Mouse (Mus musculus) urinary bladder, postnatal 25 days (tissue): ENCODE measurements around the gene Hist1h2bm.
"Not testable (repeated sequence)": the region's sequence is repeated elsewhere in the genome, so short reads cannot be mapped to it uniquely, and the experiment has no call there.

Experiments
- DNase-seq: peaks from one replicate; pipeline ENCODE4 v3.0.0; 2022; ENCODE audit warnings: low spot score

Hist1h2bm gene

DNA sequence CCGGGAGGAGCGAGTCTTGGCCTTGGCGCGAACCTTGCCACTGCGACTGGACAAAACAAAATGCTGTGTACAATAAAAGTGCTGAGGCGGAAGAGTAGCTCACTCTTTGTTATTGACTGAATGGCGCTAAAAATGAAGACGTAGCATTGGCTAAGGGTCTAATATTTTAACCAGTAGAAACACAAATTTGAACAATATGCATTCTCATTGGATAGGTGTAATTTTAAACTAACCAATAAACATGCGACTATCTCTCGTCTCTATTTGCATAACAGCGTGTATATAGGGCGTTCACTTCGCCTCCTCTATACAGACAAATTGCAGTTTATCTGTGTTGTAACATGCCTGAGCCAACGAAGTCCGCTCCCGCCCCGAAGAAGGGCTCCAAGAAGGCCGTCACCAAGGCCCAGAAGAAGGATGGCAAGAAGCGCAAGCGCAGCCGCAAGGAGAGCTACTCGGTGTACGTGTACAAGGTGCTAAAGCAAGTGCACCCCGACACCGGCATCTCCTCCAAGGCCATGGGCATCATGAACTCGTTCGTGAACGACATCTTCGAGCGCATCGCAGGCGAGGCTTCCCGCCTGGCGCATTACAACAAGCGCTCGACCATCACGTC is at the start of gene Hist1h2bm:
Gene Hist1h2bm, plus strand, starts transcription at position 288 of the 616 bp plus-strand sequence.
- not testable (repeated sequence) for DNase-seq

DNA sequence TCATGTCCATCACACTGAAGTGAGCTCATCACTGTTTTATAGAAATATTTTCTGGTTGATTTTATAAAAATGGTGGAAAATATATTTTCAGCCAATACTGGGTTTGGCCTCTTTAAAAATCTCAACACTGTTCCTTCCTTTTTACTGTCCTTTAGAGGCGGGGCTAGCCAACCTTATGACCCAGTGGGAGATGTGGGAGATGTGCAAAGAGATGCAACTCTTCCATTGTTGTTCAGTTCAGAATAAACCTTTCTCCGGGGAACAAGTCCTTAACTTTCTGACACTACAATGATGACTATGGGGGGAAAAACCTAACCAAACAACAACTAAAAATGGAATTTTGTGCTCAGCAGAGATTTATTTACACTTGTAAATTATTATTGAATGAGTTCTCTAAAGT is 44.5 kb upstream of the Hist1h2bm start, which contains the start of gene Olfr1360:
Gene Olfr1360, minus strand, starts transcription at position 101 of the 400 bp plus-strand sequence.
- no peak for DNase-seq

DNA sequence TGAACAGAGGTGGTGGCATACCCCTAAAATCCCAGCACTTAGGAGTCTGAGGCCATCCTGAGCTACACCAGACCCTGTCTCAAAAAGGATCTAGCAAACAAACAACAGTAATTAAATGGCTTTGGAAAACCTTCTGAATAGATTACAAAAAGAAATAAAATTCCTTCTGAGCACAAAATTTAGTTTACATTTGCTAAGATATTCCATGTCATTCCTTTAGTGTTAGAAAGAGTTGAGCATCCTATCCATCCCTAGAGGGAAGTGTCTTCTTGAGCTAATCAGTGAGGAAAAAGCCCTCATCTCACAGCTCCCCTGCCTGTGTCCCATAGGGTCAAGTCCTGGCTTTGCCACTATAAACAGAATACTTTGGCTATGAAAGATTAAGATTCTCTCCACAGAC is 24.0 kb upstream of the Hist1h2bm start, which contains the start of gene Olfr1359:
Gene Olfr1359, plus strand, starts transcription at position 301 of the 400 bp plus-strand sequence.
- DNase-seq: no peak

DNA sequence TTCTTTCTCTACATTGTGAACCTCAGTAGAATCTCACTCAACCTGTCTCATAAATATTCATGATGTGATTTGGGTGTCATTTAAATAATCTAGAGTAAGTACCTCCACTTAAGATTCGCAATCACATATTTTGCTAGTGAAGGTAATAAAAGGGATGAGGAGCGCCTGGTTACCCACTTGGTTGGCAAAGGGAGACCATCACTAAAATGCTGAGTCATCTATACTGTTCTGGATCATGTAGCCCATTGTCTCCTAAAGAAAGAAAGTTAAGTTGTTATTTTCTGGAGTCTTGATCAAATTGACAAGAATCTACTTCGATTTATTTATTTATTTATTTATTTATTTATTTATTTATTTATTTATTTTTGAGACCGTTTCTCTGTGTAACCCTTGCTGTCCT is 15.2 kb upstream of the Hist1h2bm start:
- no peak for DNase-seq

DNA sequence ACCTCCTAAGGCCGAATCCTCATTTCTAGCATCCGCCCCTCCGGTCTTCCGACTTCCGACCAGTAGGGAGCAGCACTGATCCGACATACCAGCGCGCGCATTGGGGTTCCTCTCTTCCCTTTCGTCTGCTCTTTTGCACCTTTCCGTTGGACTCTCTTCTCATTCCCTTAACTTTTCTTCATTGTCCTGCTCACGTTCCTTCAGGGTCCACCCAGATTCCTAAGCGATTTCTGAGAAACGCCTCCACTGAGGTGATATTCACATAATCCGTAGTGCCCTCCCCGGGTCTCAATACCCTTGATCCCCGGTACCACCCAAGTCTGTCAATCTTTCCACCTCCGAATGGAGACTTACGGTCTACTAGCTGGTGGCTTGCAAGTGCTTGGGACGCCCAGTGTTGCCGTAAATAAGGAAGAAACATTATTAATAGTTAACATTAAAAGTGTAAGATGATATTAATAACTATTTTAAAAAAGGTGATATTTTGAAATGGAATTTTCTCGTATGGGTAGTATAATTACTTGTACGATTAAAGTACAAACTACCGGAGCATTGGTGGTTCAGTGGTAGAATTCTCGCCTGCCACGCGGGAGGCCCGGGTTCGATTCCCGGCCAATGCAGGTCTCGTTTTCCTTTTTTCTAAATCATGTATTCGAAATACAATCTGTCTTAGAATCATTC is 11.7 kb upstream of the Hist1h2bm start:
- DNase-seq: peak; percentile 85

- peak; percentile 75 for DNase-seq
These were observed 10.9 kb upstream of the Hist1h2bm start for GRCm38 (mm10) chr13:21710821-21711525.

DNA sequence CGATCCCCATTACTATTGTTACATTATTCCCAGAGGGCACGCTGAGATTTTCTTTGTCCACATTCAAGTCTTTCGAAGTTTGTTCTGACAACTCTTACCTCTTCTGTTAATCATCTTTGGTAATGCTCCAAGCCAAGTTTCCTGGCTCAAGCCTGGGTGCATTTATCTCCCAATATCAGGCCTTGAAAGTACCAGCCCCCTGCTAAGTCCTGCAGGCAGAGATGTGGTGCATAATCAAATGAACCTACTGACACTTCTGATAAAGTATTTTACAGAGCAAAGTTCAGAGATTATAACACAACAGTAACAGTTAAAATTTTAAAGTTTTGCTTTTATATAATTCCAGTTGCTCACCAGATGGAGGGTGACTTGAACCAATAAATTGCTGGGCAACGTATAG is 10.1 kb upstream of the Hist1h2bm start:
- no peak for DNase-seq

DNA sequence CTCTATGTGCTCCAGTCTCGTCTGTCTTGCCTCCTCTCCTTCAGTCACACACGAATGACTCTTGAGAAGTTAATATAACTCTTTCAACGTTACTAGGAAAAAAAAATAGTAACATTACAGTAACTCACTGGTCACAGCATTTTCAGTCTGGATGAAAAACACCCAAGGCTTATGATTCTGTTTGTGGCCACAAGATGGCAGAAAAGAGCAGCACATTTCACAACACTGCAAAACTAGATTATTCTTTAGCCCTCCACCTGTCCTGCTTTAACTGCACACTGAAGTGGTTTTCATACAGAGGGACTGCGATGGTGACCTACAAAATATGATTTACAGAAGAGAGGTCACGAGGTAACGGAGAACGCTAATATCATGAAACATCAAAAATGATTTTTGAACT is 7.1 kb upstream of the Hist1h2bm start:
- DNase-seq: peak; percentile 46

DNA sequence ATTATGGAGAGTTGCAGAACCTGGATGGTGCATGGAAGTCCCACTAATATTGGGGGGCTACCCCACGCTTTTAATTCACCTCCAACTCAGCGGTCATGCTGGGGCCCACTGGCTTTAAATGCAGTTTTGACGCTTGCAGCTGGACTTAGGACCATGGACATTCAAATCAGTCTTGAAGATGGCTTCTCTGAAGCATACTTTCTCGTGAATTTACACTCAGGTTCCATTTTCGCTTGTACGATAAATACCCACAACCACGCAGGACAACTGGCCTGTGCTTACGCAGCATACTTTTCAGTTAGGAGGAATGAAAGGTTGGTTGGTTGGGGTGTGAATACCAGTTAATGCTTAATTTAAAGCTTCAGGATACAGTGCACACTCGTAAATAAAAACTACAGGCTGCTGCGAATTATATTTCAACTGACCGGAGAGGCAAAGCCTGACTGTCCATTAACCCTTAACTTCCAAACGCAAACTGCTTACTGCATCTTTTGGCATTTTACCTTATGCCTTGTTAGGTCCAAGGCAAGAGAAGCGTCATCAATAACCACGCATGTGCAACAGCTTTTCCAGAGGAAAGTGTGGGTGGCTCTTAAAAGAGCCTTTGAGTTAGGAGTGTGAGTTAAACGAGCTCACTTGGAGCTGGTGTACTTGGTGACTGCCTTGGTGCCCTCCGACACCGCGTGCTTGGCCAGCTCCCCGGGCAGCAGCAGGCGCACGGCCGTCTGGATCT is 6.5 kb upstream of the Hist1h2bm start:
- DNase-seq: no peak

DNA sequence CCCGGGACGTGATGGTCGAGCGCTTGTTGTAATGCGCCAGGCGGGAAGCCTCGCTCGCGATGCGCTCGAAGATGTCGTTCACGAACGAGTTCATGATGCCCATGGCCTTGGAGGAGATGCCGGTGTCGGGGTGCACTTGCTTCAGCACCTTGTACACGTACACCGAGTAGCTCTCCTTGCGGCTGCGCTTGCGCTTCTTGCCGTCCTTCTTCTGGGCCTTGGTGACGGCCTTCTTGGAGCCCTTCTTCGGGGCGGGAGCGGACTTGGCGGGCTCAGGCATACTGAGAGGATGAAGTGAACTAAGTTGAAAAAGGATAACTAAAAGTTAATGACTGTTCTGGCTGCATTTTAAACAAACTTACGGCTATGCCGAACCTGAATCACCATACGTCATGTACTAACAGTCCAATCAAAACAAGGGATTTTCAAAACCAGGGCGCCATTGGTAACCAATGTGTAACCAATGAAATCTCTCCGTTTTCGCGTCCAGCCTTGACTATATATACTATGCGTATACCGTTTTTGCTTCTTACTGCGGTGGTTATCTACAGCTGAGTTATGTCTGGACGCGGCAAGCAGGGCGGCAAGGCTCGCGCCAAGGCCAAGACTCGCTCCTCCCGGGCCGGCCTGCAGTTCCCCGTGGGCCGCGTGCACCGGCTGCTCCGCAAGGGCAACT is 5.8 kb upstream of the Hist1h2bm start, which contains the start of the genes Hist1h2bl and Hist1h2ai:
Gene Hist1h2bl, minus strand, starts transcription at position 280 of the 676 bp plus-strand sequence.
Gene Hist1h2ai, plus strand, starts transcription at position 559 of the 676 bp plus-strand sequence.
- DNase-seq: peak; percentile 46

DNA sequence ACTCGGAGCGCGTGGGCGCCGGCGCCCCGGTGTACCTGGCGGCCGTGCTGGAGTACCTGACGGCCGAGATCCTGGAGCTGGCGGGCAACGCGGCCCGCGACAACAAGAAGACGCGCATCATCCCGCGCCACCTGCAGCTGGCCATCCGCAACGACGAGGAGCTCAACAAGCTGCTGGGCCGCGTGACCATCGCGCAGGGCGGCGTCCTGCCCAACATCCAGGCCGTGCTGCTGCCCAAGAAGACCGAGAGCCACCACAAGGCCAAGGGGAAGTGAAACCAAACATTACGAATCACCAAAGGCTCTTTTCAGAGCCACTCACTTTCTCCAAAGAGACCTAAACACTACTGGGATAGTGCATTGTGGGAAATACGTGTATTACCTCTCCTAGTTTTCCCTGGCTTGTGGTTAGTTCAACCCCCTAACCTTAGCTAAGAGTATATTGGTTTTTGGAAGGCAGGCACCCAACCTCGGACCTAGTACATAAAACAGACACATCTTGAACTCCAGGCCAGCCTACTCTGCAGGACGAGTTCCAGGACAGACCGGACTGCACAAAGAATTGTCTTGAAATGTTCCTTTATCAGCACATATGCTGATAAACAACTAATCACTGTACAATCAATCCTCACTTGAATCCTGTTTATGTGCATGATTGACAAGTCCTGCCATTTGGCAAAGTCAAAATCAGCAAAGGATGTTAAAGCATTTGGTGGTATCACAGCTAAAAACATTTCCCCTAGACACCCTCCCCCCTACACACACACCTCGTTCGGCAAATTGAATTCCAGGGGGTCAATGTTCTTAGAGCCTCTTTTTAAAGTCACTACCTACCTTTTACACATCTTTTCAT is 5.1 kb upstream of the Hist1h2bm start:
- DNase-seq: not testable (repeated sequence)

- peak; percentile 54 for DNase-seq
These were observed 4.2 kb upstream of the Hist1h2bm start, which contains the start of gene Hist1h3h for GRCm38 (mm10) chr13:21717397-21718357. Gene Hist1h3h, plus strand, starts transcription at chr13:21717659.

DNA sequence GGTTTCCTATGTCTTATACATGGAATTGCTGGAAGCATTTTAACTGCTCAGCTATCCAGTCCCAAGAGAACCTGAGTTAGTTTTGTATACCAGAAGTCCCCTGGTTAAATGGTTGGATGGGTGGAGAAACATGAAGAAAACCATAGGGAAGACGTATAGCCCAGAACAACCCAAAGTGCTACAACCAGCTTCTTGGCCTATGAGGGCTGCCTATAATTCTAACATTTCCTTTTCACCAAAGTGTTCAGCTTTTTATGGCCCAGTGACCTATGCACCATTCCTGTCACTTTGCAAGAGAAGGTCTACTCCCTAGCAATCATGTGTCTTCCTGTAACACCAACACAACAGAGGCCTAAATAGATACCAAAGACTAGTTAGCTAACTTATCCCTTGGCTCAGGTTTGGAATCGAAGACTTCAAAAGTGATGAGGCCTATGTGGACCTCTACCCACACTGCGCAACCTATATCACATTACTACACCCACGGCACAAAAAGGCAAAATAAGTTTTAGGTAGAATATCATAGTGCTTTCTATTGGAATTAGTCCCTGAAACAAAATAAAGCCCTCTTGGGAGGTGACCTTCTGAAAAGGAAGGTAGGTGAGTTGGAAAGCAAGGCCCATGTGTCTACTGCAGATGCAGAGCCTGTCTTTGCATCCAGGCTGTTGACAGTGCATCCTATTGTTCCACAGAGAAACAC is 3.3 kb upstream of the Hist1h2bm start:
- no peak for DNase-seq

DNA sequence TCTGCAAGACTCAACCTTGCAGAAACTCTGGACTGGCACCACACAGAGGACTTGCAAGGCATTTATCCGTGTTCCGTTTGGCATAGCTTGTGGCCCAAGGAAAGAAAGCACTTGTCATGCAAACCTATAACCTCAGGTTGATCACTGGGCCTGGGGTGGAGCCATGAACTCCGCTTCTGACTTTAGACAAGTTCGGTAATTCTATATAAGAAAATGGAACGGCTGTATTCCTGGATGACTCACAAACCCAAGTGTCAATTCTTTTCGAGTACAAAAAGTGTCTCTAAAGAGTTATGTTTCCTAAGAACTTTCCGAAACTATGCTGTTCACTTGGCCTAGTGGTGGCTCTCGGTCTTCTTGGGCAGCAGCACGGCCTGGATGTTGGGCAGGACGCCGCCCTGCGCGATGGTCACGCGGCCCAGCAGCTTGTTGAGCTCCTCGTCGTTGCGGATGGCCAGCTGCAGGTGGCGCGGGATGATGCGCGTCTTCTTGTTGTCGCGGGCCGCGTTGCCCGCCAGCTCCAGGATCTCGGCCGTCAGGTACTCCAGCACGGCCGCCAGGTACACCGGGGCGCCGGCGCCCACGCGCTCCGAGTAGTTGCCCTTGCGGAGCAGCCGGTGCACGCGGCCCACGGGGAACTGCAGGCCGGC is 612 bp upstream of the Hist1h2bm start:
- DNase-seq: not testable (repeated sequence)

DNA sequence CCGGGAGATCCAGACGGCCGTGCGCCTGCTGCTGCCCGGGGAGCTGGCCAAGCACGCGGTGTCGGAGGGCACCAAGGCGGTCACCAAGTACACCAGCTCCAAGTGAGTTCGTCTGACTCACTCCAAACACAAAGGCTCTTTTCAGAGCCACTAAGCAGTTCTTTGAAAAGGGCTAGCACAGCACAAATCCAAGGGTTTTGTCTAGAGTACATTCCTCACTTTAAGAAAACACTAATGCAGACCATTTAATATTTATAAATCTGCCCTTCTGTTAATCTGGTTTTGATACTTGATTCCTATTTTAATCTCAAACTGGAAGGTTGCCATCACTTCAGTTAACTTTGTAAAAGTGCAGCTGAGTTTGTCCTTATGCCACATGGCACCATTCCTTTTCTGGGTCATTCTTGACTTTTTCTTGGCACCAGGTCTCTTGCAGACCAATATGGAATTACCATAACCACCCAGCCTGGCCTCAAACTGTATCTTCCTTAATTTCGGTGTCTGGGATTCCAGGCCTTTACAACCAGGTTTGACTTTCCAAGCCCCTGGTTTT is 605 bp downstream of the Hist1h2bm start:
- no peak for DNase-seq

DNA sequence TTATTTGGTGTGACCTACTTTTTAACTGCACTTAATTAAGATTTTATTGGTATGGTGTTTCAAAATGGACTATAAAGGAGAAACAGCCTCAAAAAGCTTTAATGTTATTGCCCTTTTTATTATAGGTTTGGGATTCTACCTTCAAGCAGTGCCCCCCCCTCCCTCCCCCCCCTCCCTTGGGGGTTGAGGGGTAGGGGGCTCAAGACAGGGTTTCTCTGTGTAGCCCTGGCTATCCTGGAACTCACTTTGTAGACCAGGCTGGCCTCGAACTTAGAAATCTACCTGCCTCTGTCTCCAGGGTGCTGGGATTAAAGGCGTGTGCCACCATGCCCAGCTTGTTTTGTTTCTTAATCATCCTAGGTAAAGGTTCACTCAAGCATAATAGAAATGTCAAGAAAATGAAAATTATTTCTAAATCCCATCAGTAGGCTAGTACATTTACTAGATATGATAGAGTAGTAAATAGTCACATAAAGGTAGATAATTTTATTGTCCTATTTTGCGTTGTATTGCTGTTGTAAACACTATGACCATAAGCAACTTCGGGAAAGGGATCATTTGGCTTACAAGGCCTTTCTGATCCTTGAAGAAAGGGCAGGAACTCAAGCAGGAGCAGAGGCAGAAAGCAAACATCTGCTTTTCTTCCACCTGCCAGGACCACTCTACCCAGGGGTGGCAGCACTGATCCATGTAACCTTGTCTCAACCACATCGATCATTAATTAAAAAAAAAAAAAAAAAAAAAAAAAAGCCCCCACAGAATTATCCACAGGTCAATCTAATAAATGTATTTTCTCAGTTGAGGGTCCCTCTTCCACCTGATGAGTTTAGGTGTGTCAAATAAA is 1.4 kb downstream of the Hist1h2bm start:
- DNase-seq: no peak
